Mouse (Mus musculus) midbrain, embryonic 10.5 days (tissue): ENCODE measurements at regions not wholly inside any gene's neighbourhood (a gene's known extent, or its start where the extent isn't known, plus 50 kb on each side); places are given as distances from the start of the nearest gene placed in this dataset.

Source experiments
- DNase-seq: peaks from one replicate; pipeline ENCODE4 v3.0.0-alpha.2; 2017; ENCODE audit warnings: low spot score
- H3K27ac ChIP-seq: fragments of 300-500 bp; sonication (generic); replicated peaks from 2 replicates; pipeline ENCODE4 v1.5.1; 2016; ENCODE audit warnings: mild to moderate bottlenecking
- H3K27me3 ChIP-seq: fragments of 300-500 bp; sonication (generic); 2 replicates; pipeline ENCODE4 v1.6.1; 2016; ENCODE audit warnings: low read depth, mild to moderate bottlenecking; ENCODE audit not compliant: poor library complexity, severe bottlenecking
- H3K36me3 ChIP-seq: fragments of 300-500 bp; sonication (generic); 2 replicates; pipeline ENCODE4 v1.6.1; 2016; ENCODE audit warnings: mild to moderate bottlenecking, moderate library complexity
- H3K4me1 ChIP-seq: fragments of 300-500 bp; sonication (generic); 2 replicates; pipeline ENCODE4 v1.6.1; 2016
- H3K4me3 ChIP-seq: fragments of 300-500 bp; sonication (generic); 2 replicates; pipeline ENCODE4 v1.5.1; 2016; ENCODE audit warnings: mild to moderate bottlenecking, moderate library complexity
- H3K9me3 ChIP-seq: fragments of 300-500 bp; sonication (generic); replicated peaks from 2 replicates; pipeline ENCODE4 v1.6.1; 2016; ENCODE audit warnings: mild to moderate bottlenecking
- WGBS: fragments of 180-500 bp; shearing (Covaris S2); methylation state at CpG from one replicate; pipeline ENCODE4 v1.1.7; 2016; 5-methylcytosine and 5-hydroxymethylcytosine counted together

GRCm38 (mm10) chr3:38625575-38626184, 141.0 kb upstream of the Ankrd50 start:
- Histone ChIP-seq H3K4me3 (no peak overlapping the region), H3K36me3 (no peaks in the 10 kb centered on the region), H3K4me1 (peaks cover 12% of the 10 kb centered on the region), H3K27ac (peak overlapping the region; percentile 39), H3K9me3 (no peaks in the 10 kb centered on the region), H3K27me3 (no peaks in the 10 kb centered on the region)
- 65% methylated on average over 12 of the region's 12 CpGs for WGBS
- DNase-seq = peak; percentile 35

- WGBS = 72% methylated on average over 3 of the region's 3 CpGs
- H3K4me3 ChIP-seq = no peak overlapping the region
- DNase-seq = no peak
Measured at GRCm38 (mm10) chr3:38617989-38618388, 133.3 kb upstream of the Ankrd50 start.

GRCm38 (mm10) chr3:38617217-38617616, 132.6 kb upstream of the Ankrd50 start:
- no peak overlapping the region for H3K27ac ChIP-seq
- peaks cover 13% of the 10 kb centered on the region; the same call in 1 of the 2 replicates for H3K4me1 ChIP-seq
- 88% methylated on average over 8 of the region's 8 CpGs for WGBS
- no peaks in the 10 kb centered on the region for H3K27me3 ChIP-seq
- H3K36me3 ChIP-seq = no peaks in the 10 kb centered on the region
- no peaks in the 10 kb centered on the region for H3K9me3 ChIP-seq
- no peak for DNase-seq
- no peak overlapping the region for H3K4me3 ChIP-seq

More at GRCm38 (mm10) chr3:38617989-38618388, 133.3 kb upstream of the Ankrd50 start:
- 0 out of 2 replicates have a peak, but pooled peaks cover 9% of the 10 kb centered on the region for H3K4me1 ChIP-seq
- no peaks in the 10 kb centered on the region for H3K9me3 ChIP-seq
- H3K27me3 ChIP-seq = no peaks in the 10 kb centered on the region
- H3K36me3 ChIP-seq = no peaks in the 10 kb centered on the region
- H3K27ac ChIP-seq = no peak overlapping the region

DNA sequence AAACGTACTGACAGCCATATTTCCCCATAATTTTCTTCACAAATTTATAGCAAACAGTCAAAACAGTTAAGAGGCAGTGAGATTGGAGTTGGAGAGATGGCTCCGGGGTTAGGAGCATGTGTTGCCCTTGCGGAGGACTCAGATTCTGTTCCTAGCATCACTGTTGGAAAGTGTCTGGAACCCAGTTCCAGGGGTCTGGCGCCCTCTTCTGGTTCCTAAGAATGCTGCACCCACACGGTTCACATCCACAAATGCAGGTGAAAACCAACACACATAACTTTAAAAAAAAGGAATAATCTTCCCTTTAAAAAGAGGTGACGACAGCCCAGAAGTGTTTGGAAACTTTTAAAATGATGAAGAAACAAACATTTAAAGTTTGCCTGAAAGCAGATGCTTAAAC, 129.1 kb upstream of the Ankrd50 start:
- no peaks in the 10 kb centered on the region for H3K9me3 ChIP-seq
- no peaks in the 10 kb centered on the region for H3K27me3 ChIP-seq
- peaks cover 13% of the 10 kb centered on the region; the same call in 1 of the 2 replicates for H3K4me1 ChIP-seq
- H3K36me3 ChIP-seq = no peaks in the 10 kb centered on the region
- no peak for DNase-seq
- no peak overlapping the region for H3K27ac ChIP-seq
- WGBS = 77% methylated on average over 6 of the region's 6 CpGs
- no peak overlapping the region for H3K4me3 ChIP-seq

DNA sequence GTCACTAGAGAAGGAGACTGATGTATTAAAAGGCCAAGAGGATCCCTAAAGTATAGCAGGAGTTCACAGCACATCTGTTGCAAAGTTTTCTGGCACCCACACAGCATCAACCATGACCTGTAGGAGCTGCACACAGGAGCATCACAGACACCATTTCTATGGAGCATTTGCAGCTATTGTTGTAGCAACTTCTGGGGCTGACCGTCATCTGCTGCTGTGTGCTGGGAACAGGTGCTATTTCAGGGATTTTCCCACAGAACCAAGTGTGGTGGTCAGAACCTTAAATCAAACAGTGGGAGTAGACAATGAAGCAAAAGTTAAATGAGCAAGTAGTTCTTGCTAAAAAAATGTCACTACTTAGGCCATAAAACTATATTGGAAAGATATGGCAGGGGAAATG, 106.9 kb upstream of the Ankrd50 start:
- Histone ChIP-seq H3K36me3 (no peaks in the 10 kb centered on the region), H3K27ac (no peak overlapping the region), H3K4me1 (no peaks in the 10 kb centered on the region), H3K27me3 (no peaks in the 10 kb centered on the region), H3K9me3 (no peaks in the 10 kb centered on the region), H3K4me3 (no peak overlapping the region)
- DNase-seq = no peak
- 100% methylated on average over 1 of the region's 1 CpGs for WGBS

- Histone ChIP-seq H3K4me3 (no peak overlapping the region), H3K36me3 (no peaks in the 10 kb centered on the region), H3K27me3 (no peaks in the 10 kb centered on the region), H3K27ac (no peak overlapping the region), H3K9me3 (no peaks in the 10 kb centered on the region), H3K4me1 (no peaks in the 10 kb centered on the region)
- no peak for DNase-seq
Measured at GRCm38 (mm10) chr3:38588966-38589365, 104.3 kb upstream of the Ankrd50 start.

DNA sequence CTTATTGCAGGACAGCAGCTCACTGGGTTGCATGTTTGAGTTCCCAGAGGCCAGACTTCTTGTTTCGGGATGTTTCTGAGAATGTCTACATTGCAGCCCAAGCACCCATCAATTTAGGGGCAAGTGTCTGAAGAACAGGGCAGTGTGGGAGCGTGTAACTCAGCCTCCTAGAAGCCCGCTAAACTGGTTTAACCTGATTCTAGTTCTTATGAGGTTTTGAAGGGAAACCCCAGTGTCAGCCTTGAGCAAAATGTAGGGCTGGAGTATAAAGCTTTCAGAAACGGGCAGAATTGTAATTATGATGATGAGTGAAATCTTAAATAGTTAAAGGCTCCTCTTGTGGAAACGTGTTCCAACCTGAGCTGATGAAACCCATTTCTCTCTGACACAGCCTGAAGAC, 100.9 kb upstream of the Ankrd50 start:
- Histone ChIP-seq H3K9me3 (no peaks in the 10 kb centered on the region), H3K4me3 (no peak overlapping the region), H3K27me3 (no peaks in the 10 kb centered on the region), H3K4me1 (no peaks in the 10 kb centered on the region), H3K36me3 (no peaks in the 10 kb centered on the region), H3K27ac (no peak overlapping the region)
- WGBS = 91% methylated on average over 5 of the region's 5 CpGs
- no peak for DNase-seq

- H3K4me3 ChIP-seq = no peak overlapping the region
- no peak overlapping the region for H3K27ac ChIP-seq
- no peaks in the 10 kb centered on the region for H3K9me3 ChIP-seq
- no peaks in the 10 kb centered on the region for H3K36me3 ChIP-seq
- no peak for DNase-seq
- no peaks in the 10 kb centered on the region for H3K27me3 ChIP-seq
- H3K4me1 ChIP-seq = peaks cover 6% of the 10 kb centered on the region
- WGBS = 75% methylated on average over 1 of the region's 1 CpGs
Measured at GRCm38 (mm10) chr3:38579781-38580180, 95.1 kb upstream of the Ankrd50 start.

DNA sequence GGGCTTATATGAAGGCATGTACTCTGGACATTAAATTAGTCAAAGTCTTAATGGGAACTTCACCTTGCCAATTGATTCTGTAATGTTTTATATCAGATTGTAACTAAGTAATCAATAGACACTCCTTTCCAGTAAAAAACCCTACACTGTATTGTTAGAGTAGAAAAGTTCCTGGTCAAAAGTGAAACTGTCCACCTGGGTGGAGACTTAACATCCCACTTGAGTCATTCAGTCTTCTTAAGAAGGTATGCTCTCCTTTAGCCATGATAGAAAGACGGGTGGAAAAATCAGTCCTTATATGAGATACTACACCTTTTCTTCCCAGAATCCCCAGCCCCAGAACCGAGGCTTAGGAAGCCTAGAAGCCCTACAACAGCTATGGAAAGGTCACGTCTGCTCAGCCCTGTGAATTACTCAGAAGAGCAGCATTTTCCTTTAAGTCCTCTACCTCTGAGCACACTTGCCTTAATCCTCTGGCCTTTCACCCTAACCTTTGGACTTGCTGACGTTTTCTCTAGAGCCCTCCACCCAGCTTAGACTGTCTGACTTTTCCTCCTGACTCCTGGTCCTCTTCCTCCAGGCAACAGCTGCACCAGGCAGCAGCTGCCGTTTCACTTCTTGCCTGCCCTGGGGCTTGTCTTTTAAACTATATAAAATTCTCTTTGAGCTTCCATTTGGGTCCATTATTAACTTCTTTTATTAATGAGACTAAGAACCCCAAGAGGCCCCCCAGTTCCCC, 93.4 kb upstream of the Ankrd50 start:
- no peak overlapping the region for H3K27ac ChIP-seq
- no peaks in the 10 kb centered on the region for H3K27me3 ChIP-seq
- H3K9me3 ChIP-seq = no peaks in the 10 kb centered on the region
- H3K4me1 ChIP-seq = peaks cover 6% of the 10 kb centered on the region
- WGBS = 32% methylated on average over 5 of the region's 5 CpGs
- no peak overlapping the region for H3K4me3 ChIP-seq
- H3K36me3 ChIP-seq = no peaks in the 10 kb centered on the region
- DNase-seq = no peak

GRCm38 (mm10) chr3:38573594-38573993, 89.0 kb upstream of the Ankrd50 start:
- Histone ChIP-seq H3K27ac (no peak overlapping the region), H3K27me3 (no peaks in the 10 kb centered on the region), H3K4me1 (peaks cover 15% of the 10 kb centered on the region), H3K4me3 (no peak overlapping the region), H3K36me3 (no peaks in the 10 kb centered on the region), H3K9me3 (no peaks in the 10 kb centered on the region)
- WGBS = 93% methylated on average over 5 of the region's 5 CpGs
- DNase-seq = no peak

DNA sequence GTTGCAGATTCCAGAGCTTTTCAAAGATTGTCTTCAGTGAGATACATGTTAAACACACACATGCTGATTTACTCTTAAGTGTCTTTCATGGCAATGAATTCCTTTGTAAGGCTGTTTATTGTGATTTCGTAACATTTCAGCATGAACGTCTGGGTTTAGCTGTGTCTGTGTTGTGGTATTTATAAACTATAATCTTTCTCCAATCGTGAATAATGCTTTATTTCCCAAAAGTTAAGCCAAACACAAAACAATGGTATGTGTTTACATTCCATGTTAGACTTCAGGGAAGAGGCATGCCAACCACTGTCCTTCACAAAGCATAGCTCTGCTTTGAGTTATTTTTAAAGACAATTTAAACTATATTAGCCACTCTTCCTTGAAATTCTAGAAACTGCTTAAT, 87.5 kb upstream of the Ankrd50 start:
- Histone ChIP-seq H3K27me3 (no peaks in the 10 kb centered on the region), H3K36me3 (no peaks in the 10 kb centered on the region), H3K27ac (no peak overlapping the region), H3K4me3 (no peak overlapping the region), H3K9me3 (no peaks in the 10 kb centered on the region), H3K4me1 (peaks cover 22% of the 10 kb centered on the region)
- 80% methylated on average over 3 of the region's 3 CpGs for WGBS
- DNase-seq = no peak

DNA sequence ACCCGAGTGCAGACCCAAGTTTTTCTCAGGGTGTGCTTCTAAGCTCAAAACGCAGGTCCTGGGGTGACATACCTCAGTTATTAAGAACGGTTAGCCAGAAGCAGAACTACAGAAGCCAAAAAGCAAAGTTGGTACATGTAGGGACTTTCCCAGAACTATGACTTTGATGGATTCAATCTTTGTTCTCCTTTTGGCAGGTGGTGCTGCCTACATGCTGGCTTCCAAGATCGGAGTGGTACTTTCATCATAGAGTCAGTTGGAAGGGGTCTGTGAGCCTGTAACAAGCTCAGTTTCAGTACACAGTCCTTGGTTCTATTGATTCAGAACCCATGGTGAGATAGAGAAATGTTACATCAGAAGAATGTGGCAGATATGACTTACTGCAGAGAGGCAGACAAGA, 86.6 kb upstream of the Ankrd50 start:
- Histone ChIP-seq H3K4me1 (peaks cover 22% of the 10 kb centered on the region), H3K9me3 (no peaks in the 10 kb centered on the region), H3K27me3 (no peaks in the 10 kb centered on the region), H3K27ac (no peak overlapping the region), H3K4me3 (no peak overlapping the region), H3K36me3 (no peaks in the 10 kb centered on the region)
- 84% methylated on average over 4 of the region's 4 CpGs for WGBS
- no peak for DNase-seq

DNA sequence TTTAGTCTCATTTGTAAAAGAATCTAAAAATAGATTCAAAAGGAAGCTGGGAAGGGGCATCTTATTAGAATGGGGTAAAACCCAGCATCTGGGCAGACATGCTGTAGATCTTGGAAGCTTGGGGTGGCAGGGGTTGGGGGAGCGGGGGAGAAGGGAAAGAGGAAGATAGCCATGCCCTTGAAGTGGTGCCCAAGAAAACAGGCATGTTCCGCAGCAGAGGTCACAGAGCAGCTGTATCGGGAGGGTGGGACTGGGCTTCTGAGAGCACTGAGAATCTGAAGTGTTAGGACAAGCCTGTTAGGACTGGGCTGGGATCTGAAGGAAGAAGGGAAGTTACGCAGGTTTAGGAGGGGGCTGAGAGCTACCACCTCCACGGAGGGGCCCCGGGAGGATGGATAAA, 84.4 kb upstream of the Ankrd50 start:
- H3K4me3 ChIP-seq = no peak overlapping the region
- peak overlapping the region; percentile 83 for H3K27ac ChIP-seq
- H3K27me3 ChIP-seq = no peaks in the 10 kb centered on the region
- H3K4me1 ChIP-seq = peaks cover 31% of the 10 kb centered on the region
- no peaks in the 10 kb centered on the region for H3K9me3 ChIP-seq
- 67% methylated on average over 6 of the region's 6 CpGs for whole genome bisulfite sequencing
- no peak for DNase-seq
- no peaks in the 10 kb centered on the region for H3K36me3 ChIP-seq
